Mouse (Mus musculus) splenic B cell, adult 2 months (primary cell): ENCODE data around the gene Dgkh.

Experiments
- DNase-seq: peaks from one replicate; pipeline ENCODE4 v3.0.0-alpha.2; 2011; ENCODE audit warnings: low read depth, low spot score
- H3K27me3 ChIP-seq: 2 replicates; pipeline ENCODE4 v1.6.1; 2012; ENCODE audit warnings: mild to moderate bottlenecking, low read length, moderate library complexity, mixed read lengths; ENCODE audit not compliant: control insufficient read depth, poor library complexity, insufficient read depth, severe bottlenecking
- H3K36me3 ChIP-seq: 2 replicates; pipeline ENCODE4 v1.6.1; 2012; ENCODE audit warnings: mild to moderate bottlenecking, low read length, moderate library complexity, mixed read lengths; ENCODE audit not compliant: control insufficient read depth, poor library complexity, insufficient read depth, severe bottlenecking

Dgkh gene

DNA sequence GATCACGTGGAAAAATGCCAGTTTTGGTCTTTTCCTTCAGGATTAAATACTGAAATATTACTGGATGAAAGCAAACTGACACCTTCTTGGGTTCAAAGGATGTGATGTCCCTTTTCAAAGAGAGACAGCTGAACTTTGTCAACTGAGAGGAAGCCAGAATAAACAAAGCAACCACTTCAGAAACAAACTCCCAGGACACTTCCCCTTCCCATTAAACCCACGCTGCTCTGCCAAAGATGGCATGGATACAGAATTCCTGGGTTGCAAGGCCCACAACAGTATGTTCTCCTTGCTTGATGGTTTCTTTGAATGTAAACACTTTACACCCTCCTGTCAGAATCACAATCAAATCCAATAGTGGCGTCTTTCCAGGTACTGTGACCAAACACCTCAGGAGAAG, 87.0 kb downstream of the Dgkh start:
- no peak for DNase-seq
- no peaks in the 10 kb centered on the region for H3K36me3 ChIP-seq

DNA sequence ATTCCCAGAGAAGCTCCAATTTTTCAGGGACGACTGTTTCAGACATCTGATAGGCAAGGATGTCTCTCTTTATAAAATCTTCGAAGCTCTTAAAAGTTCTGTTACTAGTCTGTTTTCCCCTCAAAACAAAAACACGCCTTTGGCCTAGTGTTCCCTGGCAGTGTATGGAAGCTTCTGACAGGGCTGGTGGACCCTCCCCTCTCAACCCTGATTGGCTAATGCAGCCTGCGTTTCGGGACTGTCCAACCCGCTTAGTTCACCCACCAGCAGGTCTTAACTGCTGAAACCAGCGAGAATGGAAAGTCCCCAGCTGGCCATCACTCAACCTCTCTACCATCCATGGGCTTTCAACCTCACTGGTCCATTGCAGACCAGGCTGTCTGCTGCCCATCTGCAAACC, 91.3 kb downstream of the Dgkh start:
- no peaks in the 10 kb centered on the region for H3K27me3 ChIP-seq
- no peaks in the 10 kb centered on the region for H3K36me3 ChIP-seq
- no peak for DNase-seq

More for the DNA sequence above, 87.0 kb downstream of the Dgkh start:
- no peaks in the 10 kb centered on the region for H3K27me3 ChIP-seq

DNA sequence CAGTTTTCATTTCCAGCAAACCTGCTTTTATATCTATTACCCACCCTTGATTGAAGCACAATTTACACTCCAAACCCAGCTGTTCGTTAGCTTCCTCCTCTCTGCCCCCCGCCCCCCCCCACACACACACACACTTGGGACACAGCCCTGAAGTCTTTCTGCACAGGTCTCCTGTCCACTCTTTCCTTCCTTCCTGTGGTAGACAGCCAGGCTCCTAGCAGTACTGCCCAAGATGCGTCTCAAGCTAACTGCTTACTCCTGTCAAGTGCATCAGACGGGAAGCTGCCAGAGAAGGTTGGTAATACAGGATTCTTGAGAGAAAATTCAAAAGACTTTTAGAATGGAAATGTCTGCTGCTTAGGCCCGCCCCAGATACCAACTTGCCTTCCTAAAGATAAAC, 92.9 kb downstream of the Dgkh start:
- no peaks in the 10 kb centered on the region for H3K36me3 ChIP-seq
- H3K27me3 ChIP-seq = no peaks in the 10 kb centered on the region
- no peak for DNase-seq

GRCm38 (mm10) chr14:78635612-78636400, 96.8 kb downstream of the Dgkh start:
- H3K36me3 ChIP-seq = no peaks in the 10 kb centered on the region
- no peaks in the 10 kb centered on the region for H3K27me3 ChIP-seq
- no peak for DNase-seq

- Histone ChIP-seq H3K27me3 (no peaks in the 10 kb centered on the region), H3K36me3 (no peaks in the 10 kb centered on the region)
Measured at GRCm38 (mm10) chr14:78632747-78633146, 99.8 kb downstream of the Dgkh start.

GRCm38 (mm10) chr14:78630923-78631875, 101.4 kb downstream of the Dgkh start:
- Histone ChIP-seq H3K36me3 (no peaks in the 10 kb centered on the region), H3K27me3 (no peaks in the 10 kb centered on the region)
- no peak for DNase-seq

More at GRCm38 (mm10) chr14:78632747-78633146, 99.8 kb downstream of the Dgkh start:
- no peak for DNase-seq

GRCm38 (mm10) chr14:78627516-78628275, 104.9 kb downstream of the Dgkh start:
- DNase-seq = peak; percentile 39
- no peaks in the 10 kb centered on the region for H3K27me3 ChIP-seq
- no peaks in the 10 kb centered on the region for H3K36me3 ChIP-seq

DNA sequence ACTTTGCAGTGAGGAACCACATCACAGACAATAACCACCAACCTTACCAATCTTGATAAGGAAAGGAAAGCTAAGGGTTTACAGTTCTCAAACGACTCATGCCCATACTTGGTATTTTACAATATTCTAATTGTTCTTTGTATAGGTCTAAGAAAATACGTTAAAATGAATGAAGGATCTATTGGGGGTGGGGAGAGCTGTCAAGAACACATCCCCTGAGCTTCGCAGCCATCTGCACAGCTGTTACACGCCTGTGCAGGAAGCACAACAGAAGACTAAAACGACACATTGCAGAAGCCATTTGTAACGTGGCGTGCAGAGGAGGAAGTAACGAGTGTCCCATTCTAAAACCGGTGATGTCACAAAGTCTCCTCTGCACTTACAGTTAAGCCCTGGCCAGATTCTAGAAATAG, 113.7 kb downstream of the Dgkh start:
- no peaks in the 10 kb centered on the region for H3K36me3 ChIP-seq
- no peaks in the 10 kb centered on the region for H3K27me3 ChIP-seq
- DNase-seq = no peak

DNA sequence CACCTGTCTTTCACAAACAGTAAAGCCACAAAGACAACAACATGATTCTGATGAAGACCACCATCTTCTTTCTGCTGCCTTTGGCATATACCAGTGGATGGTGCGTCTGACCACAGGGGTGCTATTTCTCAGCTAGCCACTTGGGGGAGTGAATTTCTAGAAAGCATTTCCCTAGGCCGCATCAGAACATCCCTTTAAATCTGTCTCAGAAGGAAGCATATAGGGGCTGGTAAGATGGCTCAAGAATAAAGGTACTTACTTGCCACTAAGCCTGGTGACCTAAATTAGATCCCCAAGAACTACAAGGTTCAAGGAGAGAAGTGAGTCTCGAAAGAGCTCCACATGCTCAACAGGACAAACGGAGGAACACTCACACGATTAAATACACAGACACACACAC, 119.0 kb downstream of the Dgkh start:
- no peaks in the 10 kb centered on the region for H3K27me3 ChIP-seq
- H3K36me3 ChIP-seq = no peaks in the 10 kb centered on the region
- peak; percentile 5 for DNase-seq

DNA sequence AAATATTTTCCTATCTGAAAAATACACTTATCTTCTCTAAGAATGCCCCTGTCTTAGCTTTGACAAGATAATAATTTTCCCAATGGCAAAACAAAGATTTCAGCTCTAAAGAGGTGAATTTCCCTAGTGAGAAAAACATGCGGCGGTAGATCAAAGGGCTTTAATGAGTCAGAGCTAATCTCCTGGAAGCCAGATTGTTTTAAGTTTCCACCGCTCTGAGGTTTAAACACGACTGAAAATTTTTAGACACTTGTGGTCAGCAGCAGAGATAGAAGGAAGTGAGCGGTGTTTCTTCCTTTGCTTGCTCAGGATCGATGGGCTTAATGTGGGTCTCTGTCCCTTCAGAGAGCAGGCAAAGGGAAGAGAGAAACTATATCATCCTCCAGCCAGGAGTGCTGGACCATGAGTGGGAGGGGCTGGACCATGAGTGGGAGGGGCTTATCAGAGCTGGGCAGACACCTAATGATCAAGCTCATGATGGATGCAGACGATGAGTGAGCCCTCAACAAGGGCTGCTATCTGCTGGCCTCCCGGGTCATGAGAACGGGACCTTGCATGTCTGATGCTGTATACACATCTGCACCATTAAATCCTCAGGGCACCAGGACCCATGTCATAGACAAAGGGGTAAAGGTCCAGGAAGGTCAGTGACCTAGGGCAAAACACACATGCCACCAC, 120.3 kb downstream of the Dgkh start:
- no peak for DNase-seq
- H3K36me3 ChIP-seq = no peaks in the 10 kb centered on the region
- no peaks in the 10 kb centered on the region for H3K27me3 ChIP-seq

DNA sequence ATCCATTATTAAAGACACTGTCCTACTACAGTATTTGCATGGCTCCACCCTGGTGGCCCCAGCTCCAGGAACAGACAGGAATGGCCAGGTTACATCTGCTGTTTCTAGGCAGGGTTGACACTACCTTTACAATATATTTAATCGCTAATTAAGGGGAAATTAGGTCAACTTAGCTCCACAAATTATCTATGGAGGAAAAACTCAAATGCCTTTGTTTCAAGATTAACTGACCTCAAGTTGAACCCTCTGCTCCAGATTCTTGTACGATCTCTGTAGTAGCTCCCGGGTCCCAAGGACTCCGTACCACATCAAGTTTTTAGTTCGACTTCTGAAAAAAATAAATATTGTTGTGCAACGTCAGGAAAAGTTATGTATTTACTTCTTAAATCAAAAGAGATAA, 137.7 kb downstream of the Dgkh start:
- no peaks in the 10 kb centered on the region for H3K27me3 ChIP-seq
- no peak for DNase-seq
- no peaks in the 10 kb centered on the region for H3K36me3 ChIP-seq

DNA sequence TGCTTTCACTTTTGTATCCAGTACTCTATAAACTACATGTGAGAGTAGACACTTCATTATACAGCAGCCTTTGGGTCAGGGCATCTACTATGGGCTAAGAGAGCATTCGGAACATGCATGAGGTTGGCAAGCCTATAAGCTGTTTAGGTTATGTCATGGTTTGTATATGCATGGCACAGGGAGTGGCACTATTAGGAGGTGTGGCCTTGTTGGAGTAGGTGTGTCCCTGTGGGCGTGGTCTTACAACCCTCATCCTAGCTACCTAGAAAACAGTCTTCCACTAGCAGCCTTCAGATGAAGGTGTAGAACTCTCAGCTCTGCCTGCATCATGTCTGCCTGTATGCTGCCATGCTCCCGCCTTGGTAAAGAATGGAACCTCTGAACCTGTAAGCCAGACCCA, 139.6 kb downstream of the Dgkh start:
- Histone ChIP-seq H3K36me3 (no peaks in the 10 kb centered on the region), H3K27me3 (no peaks in the 10 kb centered on the region)
- DNase-seq = no peak

DNA sequence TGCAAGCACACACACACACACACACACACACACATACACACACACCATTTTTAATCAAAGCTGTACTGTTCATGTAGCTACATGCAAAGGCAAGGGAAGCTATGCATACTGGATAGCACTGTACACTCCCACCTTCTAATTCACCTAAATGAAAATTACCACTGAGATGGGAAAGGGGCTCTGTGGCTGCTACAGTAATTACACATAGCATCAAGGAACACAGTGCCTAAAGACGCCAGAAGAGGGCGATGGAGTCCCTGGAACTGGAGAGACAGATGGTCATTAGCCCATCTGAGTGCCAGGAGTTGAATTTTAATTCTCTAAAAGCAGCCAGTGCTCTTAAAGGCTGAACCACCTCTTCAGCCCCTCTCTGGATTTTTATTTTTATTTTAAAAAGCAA, 142.2 kb downstream of the Dgkh start:
- peak; percentile 26 for DNase-seq
- Histone ChIP-seq H3K36me3 (no peaks in the 10 kb centered on the region), H3K27me3 (no peaks in the 10 kb centered on the region)

DNA sequence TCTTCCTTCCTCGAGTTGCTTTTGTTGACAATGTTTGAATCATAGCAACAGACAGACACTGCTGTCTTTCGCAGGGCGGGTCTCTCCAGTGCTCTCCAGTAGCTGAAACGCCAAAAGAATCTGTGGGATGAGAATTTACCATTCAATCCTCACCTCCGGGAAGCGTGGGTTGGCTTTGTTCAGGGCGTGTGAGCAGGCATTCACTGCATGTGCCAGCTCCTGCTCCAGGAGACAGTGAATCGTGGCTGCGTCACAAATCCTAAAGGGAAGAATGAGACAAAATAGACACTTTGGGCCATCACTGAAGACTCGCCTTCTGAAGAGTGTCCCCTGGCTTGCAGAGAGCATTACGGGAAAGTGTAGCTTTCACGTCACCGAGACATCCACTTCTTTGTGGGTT, 148.4 kb downstream of the Dgkh start:
- no peaks in the 10 kb centered on the region for H3K27me3 ChIP-seq
- DNase-seq = no peak
- no peaks in the 10 kb centered on the region for H3K36me3 ChIP-seq
